Mouse (Mus musculus) testis, postnatal 10 days (tissue): ENCODE results near the gene Dnlz.

ENCODE experiments used
- DNase-seq: peaks from one replicate; pipeline ENCODE4 v3.0.0; 2021; ENCODE audit warnings: low spot score

Dnlz gene

DNA sequence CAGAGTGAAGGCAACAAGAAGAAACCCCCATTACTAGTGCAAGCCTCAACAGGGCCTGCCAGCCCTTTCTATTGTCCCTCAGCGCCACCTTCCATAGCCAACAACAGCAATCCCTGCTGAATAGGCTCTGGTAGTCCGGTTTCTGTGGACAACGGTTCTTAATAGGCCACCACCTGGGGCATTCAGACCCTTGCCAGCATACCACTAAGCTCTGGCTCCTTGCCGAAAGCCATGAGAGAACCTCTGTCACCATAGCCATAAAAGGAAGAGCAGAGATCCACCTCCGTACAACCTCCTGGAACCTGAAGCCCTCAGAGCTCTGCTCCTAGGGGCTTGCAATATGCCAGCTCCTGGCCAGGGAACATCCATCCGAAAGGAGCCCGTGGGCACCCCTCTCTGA is 52.6 kb downstream of the Dnlz start:
- DNase-seq, result no peak

DNA sequence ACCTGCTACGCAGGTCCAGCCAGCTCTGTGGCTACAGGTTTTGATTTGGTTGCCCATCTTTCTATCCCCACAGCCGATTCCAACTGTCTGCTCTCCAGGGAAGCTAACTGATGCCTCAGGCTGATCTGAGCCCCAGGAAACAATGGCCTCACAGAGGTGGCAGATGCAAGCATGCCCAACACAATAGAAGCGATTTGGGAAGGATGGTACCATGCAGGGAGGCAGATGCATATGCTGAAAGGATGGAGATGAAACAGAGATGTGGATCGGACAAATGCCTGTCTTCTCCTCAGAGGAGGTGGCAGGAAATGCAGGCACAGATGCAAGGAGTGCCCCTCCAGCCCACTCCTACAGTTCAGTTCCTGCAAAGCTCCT is 53.1 kb downstream of the Dnlz start:
- DNase-seq, result no peak

DNA sequence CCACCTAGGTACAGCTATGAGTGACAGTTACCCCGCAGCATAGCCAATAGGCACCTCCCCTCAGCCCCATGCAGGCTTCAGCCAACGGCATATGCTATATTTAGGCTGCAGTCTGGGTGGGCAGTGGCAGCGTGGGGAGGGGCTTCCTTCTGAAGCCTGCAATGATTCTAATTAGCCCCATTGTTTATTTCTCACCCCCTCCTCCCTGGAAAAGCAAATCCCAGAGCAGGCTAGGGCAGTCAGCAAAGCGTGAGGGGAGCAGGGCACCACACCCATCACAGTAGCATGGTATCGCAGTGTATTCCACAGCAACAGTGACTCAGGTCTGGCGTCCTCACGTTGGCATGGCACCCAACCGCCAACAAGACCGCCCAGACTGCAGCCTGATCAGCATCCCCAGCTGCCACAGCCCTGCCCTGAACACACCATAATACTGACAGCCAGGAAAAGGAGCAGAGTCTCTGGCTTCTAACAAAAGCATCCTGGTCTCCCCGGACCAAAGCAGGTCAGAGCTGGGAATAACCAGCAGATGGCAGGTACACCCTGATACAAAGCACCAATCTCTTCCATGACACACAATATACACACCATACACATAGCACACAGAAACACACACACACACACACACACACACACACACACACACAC is 53.6 kb downstream of the Dnlz start:
- DNase-seq, result no peak
